Mouse (Mus musculus): ENCODE measurements at regions not wholly inside any gene's neighbourhood (a gene's known extent, or its start where the extent isn't known, plus 50 kb on each side); places are given as distances from the start of the nearest gene placed in this dataset.

GRCm38 (mm10) chr6:71012436-71012822 is 56.1 kb downstream of the Foxi3 start:
- DNase-seq (ENCODE audit: low read depth, low spot score): no peak

- no peak for DNase-seq (ENCODE audit: low read depth, low spot score)
Measured at GRCm38 (mm10) chr6:71012823-71013461, 56.6 kb downstream of the Foxi3 start.

- no peak for DNase-seq (ENCODE audit: low read depth, low spot score)
Measured at GRCm38 (mm10) chr6:71016388-71016787, 60.1 kb downstream of the Foxi3 start.

- no peak for DNase-seq (ENCODE audit: low read depth, low spot score)
Measured at GRCm38 (mm10) chr6:71021353-71021752, 65.0 kb downstream of the Foxi3 start.

GRCm38 (mm10) chr6:71025472-71025871 is 69.1 kb downstream of the Foxi3 start:
- DNase-seq (ENCODE audit: low read depth, low spot score): no peak

GRCm38 (mm10) chr6:71029663-71030062 is 73.3 kb downstream of the Foxi3 start:
- DNase-seq (ENCODE audit: low read depth, low spot score): no peak

GRCm38 (mm10) chr6:71030541-71030940 is 74.2 kb downstream of the Foxi3 start:
- peak; percentile 20 for DNase-seq (ENCODE audit: low read depth, low spot score)

GRCm38 (mm10) chr6:71044241-71044640 is 87.9 kb downstream of the Foxi3 start:
- no peak for DNase-seq (ENCODE audit: low read depth, low spot score)

GRCm38 (mm10) chr6:71045261-71045660 is 88.9 kb downstream of the Foxi3 start:
- DNase-seq (ENCODE audit: low read depth, low spot score): no peak

GRCm38 (mm10) chr6:71048199-71049094 is 92.1 kb downstream of the Foxi3 start:
- DNase-seq (ENCODE audit: low read depth, low spot score): peak; percentile 13

- DNase-seq (ENCODE audit: low read depth, low spot score): no peak
Measured at GRCm38 (mm10) chr6:71050248-71050647, 93.9 kb downstream of the Foxi3 start.

GRCm38 (mm10) chr6:71050754-71051213 is 93.5 kb downstream of the Thnsl2 start:
- DNase-seq (ENCODE audit: low read depth, low spot score): no peak

- no peak for DNase-seq (ENCODE audit: low read depth, low spot score)
Measured at GRCm38 (mm10) chr6:71057209-71057858, 86.9 kb downstream of the Thnsl2 start.

GRCm38 (mm10) chr6:71060116-71060515 is 84.1 kb downstream of the Thnsl2 start:
- DNase-seq (ENCODE audit: low read depth, low spot score): no peak

GRCm38 (mm10) chr6:71062980-71063379 is 81.3 kb downstream of the Thnsl2 start:
- DNase-seq (ENCODE audit: low read depth, low spot score): no peak

- DNase-seq (ENCODE audit: low read depth, low spot score): no peak
Measured at GRCm38 (mm10) chr6:71065428-71065827, 78.8 kb downstream of the Thnsl2 start.

GRCm38 (mm10) chr6:71069229-71069628 is 75.0 kb downstream of the Thnsl2 start:
- DNase-seq (ENCODE audit: low read depth, low spot score): no peak

GRCm38 (mm10) chr6:71074789-71075191 is 69.4 kb downstream of the Thnsl2 start:
- no peak for DNase-seq (ENCODE audit: low read depth, low spot score)
